Mouse (Mus musculus): ENCODE data around the gene Fam111a.

Gene Fam111a

DNA sequence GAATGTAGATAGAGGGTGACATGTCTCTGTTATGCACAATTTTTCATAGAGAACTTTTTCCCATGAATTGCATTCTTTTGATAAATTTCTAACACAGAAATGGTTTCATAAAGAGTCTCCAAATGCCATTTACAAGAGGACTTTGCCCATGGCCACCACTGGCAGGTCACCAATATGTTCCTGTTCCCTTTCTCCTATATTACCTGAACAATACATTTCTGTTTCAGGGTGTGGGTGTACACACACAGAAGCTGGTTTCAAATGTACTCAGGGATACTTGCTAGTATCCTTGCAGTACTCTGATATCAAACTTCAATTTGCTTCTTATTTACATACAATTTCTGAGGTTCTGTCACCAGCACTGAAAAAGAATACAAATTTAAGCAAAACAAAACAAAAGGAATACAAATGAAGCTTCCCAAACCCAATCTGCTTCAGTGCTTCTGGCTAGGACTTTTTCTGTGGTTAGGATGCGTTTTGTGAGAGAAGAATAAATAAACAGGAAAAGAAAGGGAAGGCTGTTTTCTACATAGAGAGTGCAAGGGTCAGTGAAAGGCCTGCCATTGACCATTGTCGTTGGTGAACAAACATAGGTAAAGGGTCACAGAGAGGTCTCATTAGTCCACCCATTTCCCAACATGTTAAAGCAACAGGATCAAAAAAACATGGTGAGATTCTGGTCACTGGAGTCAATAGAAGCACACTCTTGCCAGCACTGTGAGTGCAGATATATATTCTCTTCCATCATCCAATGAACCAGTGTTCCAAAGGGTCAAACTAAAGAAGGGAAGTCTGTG is 55.3 kb downstream of the Fam111a start:
- no peak for DNase-seq (ENCODE audit: extremely low read depth, insufficient read length, low spot score)

DNA sequence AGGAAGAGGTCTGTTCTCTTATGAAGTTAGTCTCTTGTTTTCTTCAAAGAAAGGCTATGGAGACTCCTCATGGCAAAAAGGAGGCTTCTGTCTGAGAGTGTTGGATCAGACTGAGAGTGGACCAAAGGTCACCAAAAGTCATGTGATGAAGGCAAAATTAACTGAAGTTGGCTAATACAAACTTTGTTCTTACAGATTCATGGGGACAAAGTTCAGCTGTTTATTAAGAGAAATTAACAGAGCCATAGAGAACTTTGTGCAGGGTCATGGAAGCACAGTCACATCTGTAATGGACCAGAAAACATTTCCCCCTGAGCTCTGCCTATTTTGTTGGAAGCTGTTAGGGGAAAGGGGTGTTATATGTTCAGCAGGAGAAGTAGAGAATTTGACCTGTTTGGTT is 62.8 kb downstream of the Fam111a start:
- no peak for DNase-seq (ENCODE audit: extremely low read depth, insufficient read length, low spot score)

DNA sequence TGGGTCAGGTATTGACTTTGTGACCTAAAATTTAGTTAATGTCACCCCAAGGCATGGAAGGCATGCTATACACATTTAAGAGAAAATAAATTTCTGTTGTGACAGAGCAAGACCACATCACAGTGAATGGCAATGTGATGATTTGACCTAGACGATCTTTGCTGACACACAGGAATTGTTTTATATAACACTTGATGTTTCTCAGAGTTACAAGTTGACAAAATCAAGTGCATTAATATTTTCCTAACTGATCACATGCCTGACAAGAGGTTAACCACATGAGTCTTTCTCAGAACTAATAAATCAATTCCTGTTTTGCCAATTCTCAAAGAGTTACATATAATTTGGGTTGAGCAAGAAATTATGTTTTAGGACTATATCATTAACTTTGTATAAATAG is 68.1 kb downstream of the Fam111a start:
- no peak for DNase-seq (ENCODE audit: extremely low read depth, insufficient read length, low spot score)

DNA sequence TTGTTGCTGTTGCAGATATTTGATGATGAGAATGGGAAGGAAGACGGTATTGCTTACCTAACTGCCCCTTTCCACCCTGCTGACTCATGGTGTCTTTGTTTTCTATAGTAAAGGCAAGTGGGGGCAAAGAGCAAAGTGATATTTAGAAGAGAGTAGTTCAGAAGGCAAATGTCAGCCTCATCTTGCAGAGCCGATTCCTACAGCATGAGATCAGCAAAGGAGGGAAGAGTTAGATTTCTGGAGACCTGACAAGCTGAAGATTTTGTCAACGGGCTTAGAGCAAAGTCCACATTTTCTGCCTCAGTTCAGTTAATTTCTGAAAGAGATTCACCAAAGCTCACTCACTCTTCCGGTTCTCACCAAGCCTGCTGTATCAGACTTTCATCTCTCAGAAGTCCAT is 87.6 kb downstream of the Fam111a start, which contains the start of gene Glyat:
Gene Glyat, plus strand, starts transcription at position 133 of the 400 bp plus-strand sequence.
- no peak for DNase-seq (ENCODE audit: extremely low read depth, insufficient read length, low spot score)

DNA sequence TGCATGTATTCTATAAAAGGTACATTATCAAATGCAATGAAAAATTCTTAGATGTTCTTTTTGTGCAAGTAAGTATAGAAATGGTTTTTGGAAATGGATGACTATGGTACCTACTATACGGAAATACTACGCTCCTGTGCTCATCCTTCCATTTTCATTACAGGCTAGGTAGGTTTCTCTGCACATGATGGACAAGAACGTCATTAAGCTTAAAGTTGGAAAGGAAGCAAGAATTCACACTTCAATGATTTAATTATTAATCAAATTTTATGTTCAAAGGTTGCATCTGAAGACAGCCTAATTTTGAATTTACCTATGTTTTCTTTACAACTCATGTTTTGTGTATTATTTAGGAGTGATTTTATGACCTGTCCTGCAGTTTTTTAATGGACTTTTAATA is 88.7 kb downstream of the Fam111a start:
- no peak for DNase-seq (ENCODE audit: extremely low read depth, insufficient read length, low spot score)

DNA sequence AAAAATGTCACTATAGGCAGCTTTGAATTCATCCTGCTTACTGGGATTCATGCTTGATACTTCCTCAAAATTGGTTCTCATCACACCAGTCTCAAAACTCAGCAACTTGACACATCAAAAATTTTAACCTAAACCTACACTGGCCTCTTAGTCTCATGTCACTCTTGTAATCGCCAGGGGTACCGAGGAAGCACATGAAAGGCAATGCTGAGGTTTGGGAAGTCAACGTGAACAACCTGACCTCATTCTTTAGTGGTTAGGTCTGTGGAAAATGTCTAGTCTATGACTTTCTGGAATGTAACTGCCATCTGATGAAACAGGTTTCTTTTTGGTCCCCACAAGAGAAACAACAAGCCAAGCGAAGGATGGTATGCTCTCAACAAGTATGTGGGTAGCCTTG is 89.4 kb downstream of the Fam111a start:
- DNase-seq (ENCODE audit: extremely low read depth, insufficient read length, low spot score) = no peak

DNA sequence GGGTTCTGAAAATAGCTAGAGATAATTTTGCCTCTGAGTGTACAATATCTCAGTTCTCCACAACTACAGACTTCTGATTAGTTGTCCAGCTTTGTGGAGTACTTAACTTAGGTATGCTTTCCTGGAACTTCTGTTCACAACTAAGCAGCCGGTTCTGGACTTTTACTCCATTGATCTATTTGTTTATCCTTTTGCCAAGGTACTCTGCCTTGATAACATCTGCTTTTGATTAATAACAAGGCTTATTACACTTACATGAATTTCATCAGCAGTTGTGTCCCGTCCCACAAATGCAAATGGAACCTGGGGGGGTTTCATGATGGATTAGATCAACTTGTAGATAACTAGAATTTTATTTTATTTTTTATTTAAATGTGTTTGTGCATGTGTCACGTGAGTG is 91.3 kb downstream of the Fam111a start:
- no peak for DNase-seq (ENCODE audit: extremely low read depth, insufficient read length, low spot score)

DNA sequence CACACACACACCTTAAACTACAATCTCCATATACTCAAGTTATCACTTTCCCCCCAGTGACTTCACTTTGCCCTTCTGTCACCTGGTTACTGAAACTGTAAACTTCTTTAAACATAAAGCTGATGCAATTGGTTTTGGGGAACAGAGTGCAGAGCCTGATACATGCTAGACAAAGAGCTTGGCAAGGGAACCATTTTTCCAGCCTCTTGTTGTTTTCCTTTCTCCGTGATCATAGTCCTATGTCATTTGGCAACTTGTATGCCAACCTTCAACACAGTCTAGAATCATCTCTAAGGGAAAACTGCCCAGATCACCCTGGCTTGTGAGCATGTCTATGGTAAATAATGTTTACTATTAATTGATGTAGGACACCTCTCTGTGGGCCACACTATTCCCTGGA is 92.5 kb downstream of the Fam111a start:
- no peak for DNase-seq (ENCODE audit: extremely low read depth, insufficient read length, low spot score)
